Mouse (Mus musculus): ENCODE results near the gene Calu.

DNA sequence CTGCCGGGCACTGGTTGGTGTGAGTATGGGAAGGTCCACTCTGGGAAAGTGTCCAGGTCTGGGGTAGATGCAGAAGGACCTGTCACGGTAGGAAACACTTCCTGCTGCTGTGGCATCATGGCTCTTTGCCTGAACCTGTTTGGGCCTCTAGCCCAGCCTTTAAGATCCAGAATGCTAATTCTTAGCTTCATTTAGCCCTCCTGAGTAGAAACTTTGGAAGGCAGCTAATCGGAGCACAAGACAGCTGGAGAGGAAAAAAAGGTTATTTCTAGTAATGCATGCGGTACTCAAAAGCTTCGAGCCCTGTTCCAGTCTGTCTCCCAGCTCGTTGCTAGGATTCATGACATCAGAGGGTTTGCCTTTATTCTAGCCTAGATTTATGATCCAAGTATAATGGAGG, 58.5 kb downstream of the Calu start:
- TF ChIP-seq CTCF (conservative IDR thresholded peaks at IDR 0.05; ENCODE audit: low read length) (no peak), POU5F1 (IDR thresholded peaks at IDR 0.05; ENCODE audit: borderline replicate concordance, low read length) (no peak), NANOG (IDR thresholded peaks at IDR 0.05; ENCODE audit: borderline replicate concordance, low read length) (no peak)
